Mouse (Mus musculus) intestine, postnatal 0 days (tissue): ENCODE data around the gene Znrf4. TPM values are rescaled to one million over a fixed set of nuclear protein-coding genes. Genes with fewer than 3 reads are reported as not detected.
A peak's percentile ranks its signal among the peaks of the same experiment; 100 is the strongest.

Experiments used
- ATAC-seq: fragments of 200-750 bp; cut with Nextera tagmentation; 2 replicates; pipeline ENCODE4 v1.8.0; 2017; ENCODE audit warnings: mild to moderate bottlenecking, moderate TSS enrichment, moderate library complexity
- H3K27ac ChIP-seq: fragments of 300-500 bp; sonication (generic); 2 replicates; pipeline ENCODE4 v1.5.1; 2014; ENCODE audit warnings: mild to moderate bottlenecking, low read depth, low read length, moderate library complexity
- H3K27me3 ChIP-seq: fragments of 300-500 bp; sonication (generic); replicated peaks from 2 replicates; pipeline ENCODE4 v1.6.1; 2014; ENCODE audit warnings: low read length, mixed read lengths; ENCODE audit not compliant: control insufficient read depth, insufficient read depth
- H3K36me3 ChIP-seq: fragments of 300-500 bp; sonication (generic); 2 replicates; pipeline ENCODE4 v1.6.1; 2014; ENCODE audit warnings: mild to moderate bottlenecking, moderate library complexity; ENCODE audit not compliant: control insufficient read depth, insufficient read depth
- H3K4me1 ChIP-seq: fragments of 300-500 bp; sonication (generic); replicated peaks from 2 replicates; pipeline ENCODE4 v1.6.1; 2014; ENCODE audit warnings: antibody characterized with exemption, low read length, mixed read lengths; ENCODE audit not compliant: control insufficient read depth, insufficient read depth
- H3K4me2 ChIP-seq: fragments of 300-500 bp; sonication (generic); replicated peaks from 2 replicates; pipeline ENCODE4 v1.6.1; 2014; ENCODE audit warnings: low read depth, mild to moderate bottlenecking, moderate library complexity
- H3K4me3 ChIP-seq: fragments of 300-500 bp; sonication (generic); 2 replicates; pipeline ENCODE4 v1.5.1; 2014; ENCODE audit warnings: low read depth, low read length
- H3K9ac ChIP-seq: fragments of 300-500 bp; sonication (generic); 2 replicates; pipeline ENCODE4 v1.6.1; 2014; ENCODE audit warnings: mild to moderate bottlenecking, low read depth, low read length
- H3K9me3 ChIP-seq: fragments of 300-500 bp; sonication (generic); 2 replicates; pipeline ENCODE4 v1.6.1; 2016; ENCODE audit warnings: mixed run types; ENCODE audit not compliant: control insufficient read depth
- CTCF ChIP-seq: sonication (generic); IDR thresholded peaks from 2 replicates; pipeline ENCODE4 v1.5.1; 2016; ENCODE audit warnings: low read depth, mild to moderate bottlenecking, control low read depth, antibody characterized with exemption, moderate library complexity
- WGBS: fragments of 180-500 bp; shearing (Covaris S2); extraction: QIAGEN DNeasy Blood & Tissue Kit; methylation state at CpG from one replicate; pipeline ENCODE4 v1.1.7; 2014; 5-methylcytosine and 5-hydroxymethylcytosine counted together
- polyA plus RNA-seq: library from polyadenylated mRNA; unstranded; fragments of >200 nt; fragmentation: Nextera tagmentation; extraction: Ambion mirVana; gene quantifications from 2 replicates; pipeline ENCODE4 v1.2.1, GENCODE M21; 2015

Gene Znrf4
- polyA plus RNA-seq, 1 experiment from 2014 or later: not detected

- Histone ChIP-seq H3K27ac (no peak overlapping the region), H3K27me3 (peaks cover 29% of the 10 kb centered on the region), H3K36me3 (no peaks in the 10 kb centered on the region), H3K4me3 (no peak overlapping the region), H3K9ac (no peak overlapping the region), H3K4me2 (peak overlapping the region; percentile 51), H3K4me1 (no peaks in the 10 kb centered on the region), H3K9me3 (no peaks in the 10 kb centered on the region)
- no peak for TF ChIP-seq CTCF
- no peak for ATAC-seq
- WGBS: 45% methylated on average over 8 of the region's 8 CpGs
Observed at GRCm38 (mm10) chr17:56469275-56469674, 43.0 kb downstream of the Znrf4 start.

GRCm38 (mm10) chr17:56468870-56469269 lies 43.4 kb downstream of the Znrf4 start:
- H3K9me3 ChIP-seq: no peaks in the 10 kb centered on the region
- H3K36me3 ChIP-seq: no peaks in the 10 kb centered on the region
- H3K4me3 ChIP-seq: no peak overlapping the region
- no peaks in the 10 kb centered on the region for H3K4me1 ChIP-seq
- WGBS: 50% methylated on average over 7 of the region's 7 CpGs
- H3K27me3 ChIP-seq: peaks cover 25% of the 10 kb centered on the region
- H3K4me2 ChIP-seq: no peak overlapping the region
- ATAC-seq: no peak
- H3K9ac ChIP-seq: no peak overlapping the region
- no peak overlapping the region for H3K27ac ChIP-seq
- TF ChIP-seq CTCF: no peak

- H3K4me3 ChIP-seq: no peak overlapping the region
- H3K4me1 ChIP-seq: no peaks in the 10 kb centered on the region
- H3K4me2 ChIP-seq: no peak overlapping the region
- WGBS: 86% methylated on average over 9 of the region's 9 CpGs
- no peaks in the 10 kb centered on the region for H3K9me3 ChIP-seq
- no peak for TF ChIP-seq CTCF
- H3K27ac ChIP-seq: no peak overlapping the region
- H3K9ac ChIP-seq: no peak overlapping the region
- no peak for ATAC-seq
- H3K36me3 ChIP-seq: no peaks in the 10 kb centered on the region
- peaks cover 20% of the 10 kb centered on the region for H3K27me3 ChIP-seq
Observed at GRCm38 (mm10) chr17:56468380-56468779, 43.9 kb downstream of the Znrf4 start.

GRCm38 (mm10) chr17:56467456-56467884 lies 44.8 kb downstream of the Znrf4 start:
- H3K9ac ChIP-seq: no peak overlapping the region
- H3K4me3 ChIP-seq: no peak overlapping the region
- ATAC-seq: no peak

GRCm38 (mm10) chr17:56466747-56467146 lies 45.5 kb downstream of the Znrf4 start:
- no peak for TF ChIP-seq CTCF
- Histone ChIP-seq H3K27me3 (peaks cover 5% of the 10 kb centered on the region; the same call in 1 of the 2 replicates), H3K9ac (no peak overlapping the region), H3K36me3 (no peaks in the 10 kb centered on the region), H3K4me2 (no peak overlapping the region), H3K9me3 (no peaks in the 10 kb centered on the region), H3K27ac (no peak overlapping the region), H3K4me1 (no peaks in the 10 kb centered on the region), H3K4me3 (no peak overlapping the region)
- no peak for ATAC-seq
- WGBS: 66% methylated on average over 6 of the region's 6 CpGs

More at GRCm38 (mm10) chr17:56467456-56467884, 44.8 kb downstream of the Znrf4 start:
- TF ChIP-seq CTCF: no peak
- Histone ChIP-seq H3K27ac (no peak overlapping the region), H3K27me3 (peaks cover 11% of the 10 kb centered on the region; the same call in 1 of the 2 replicates), H3K36me3 (no peaks in the 10 kb centered on the region), H3K4me2 (no peak overlapping the region; the same call in 1 of the 2 replicates), H3K9me3 (no peaks in the 10 kb centered on the region), H3K4me1 (no peaks in the 10 kb centered on the region)
- 62% methylated on average over 6 of the region's 7 CpGs for WGBS

- H3K4me3 ChIP-seq: no peak overlapping the region
- no peaks in the 10 kb centered on the region for H3K9me3 ChIP-seq
- H3K9ac ChIP-seq: no peak overlapping the region
- no peak overlapping the region for H3K27ac ChIP-seq
- no peaks in the 10 kb centered on the region for H3K36me3 ChIP-seq
- no peak for ATAC-seq
- no peak overlapping the region for H3K4me2 ChIP-seq
- no peak for TF ChIP-seq CTCF
- H3K27me3 ChIP-seq: no peaks in the 10 kb centered on the region; the same call in 1 of the 2 replicates
- 86% methylated on average over 7 of the region's 7 CpGs for WGBS
- H3K4me1 ChIP-seq: peaks cover 3% of the 10 kb centered on the region; the same call in 1 of the 2 replicates
Observed at GRCm38 (mm10) chr17:56464817-56465216, 47.4 kb downstream of the Znrf4 start.

GRCm38 (mm10) chr17:56464345-56464744 lies 47.9 kb downstream of the Znrf4 start:
- H3K4me1 ChIP-seq: peaks cover 3% of the 10 kb centered on the region; the same call in 1 of the 2 replicates
- ATAC-seq: no peak
- H3K36me3 ChIP-seq: no peaks in the 10 kb centered on the region
- H3K4me2 ChIP-seq: no peak overlapping the region
- no peak overlapping the region for H3K4me3 ChIP-seq
- H3K27ac ChIP-seq: no peak overlapping the region
- TF ChIP-seq CTCF: no peak
- H3K9ac ChIP-seq: no peak overlapping the region
- WGBS: 91% methylated on average over 2 of the region's 2 CpGs
- no peaks in the 10 kb centered on the region for H3K27me3 ChIP-seq
- no peaks in the 10 kb centered on the region for H3K9me3 ChIP-seq
